Mouse (Mus musculus) liver, adult 2 months (tissue): ENCODE results near the gene Klhl29.

ENCODE experiments used
- CTCF ChIP-seq: fragments of 200-500 bp; IDR thresholded peaks from 2 replicates; pipeline ENCODE4 v1.5.1; 2011; ENCODE audit warnings: low read depth, low read length, control low read depth
- POLR2A ChIP-seq: fragments of 200-500 bp; IDR thresholded peaks from 2 replicates; pipeline ENCODE4 v1.6.1; 2011; ENCODE audit warnings: low read length, control low read depth; ENCODE audit not compliant: insufficient read depth; ENCODE audit errors: extremely low read depth

DNA sequence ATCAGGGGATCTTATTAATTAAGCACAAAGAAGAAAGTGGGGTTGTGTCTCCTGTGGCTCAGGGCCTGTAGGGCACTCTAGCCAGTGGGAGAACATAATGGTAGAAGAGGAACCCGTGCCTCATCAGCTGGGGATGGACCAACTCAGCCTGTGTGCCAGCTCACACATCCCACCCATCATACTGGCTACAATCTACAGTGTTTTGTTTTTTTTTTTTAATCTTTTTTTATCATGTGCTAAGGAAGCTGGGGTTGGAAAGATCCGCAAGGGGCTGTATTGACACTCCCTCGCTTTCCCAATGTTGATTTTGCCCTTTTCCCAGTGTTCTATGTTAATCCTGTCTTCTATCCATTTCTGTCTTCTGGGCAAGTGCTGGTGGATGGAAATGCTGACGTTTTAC, 260.9 kb downstream of the Klhl29 start:
- TF ChIP-seq POLR2A (no peak), CTCF (no peak)
